Mouse (Mus musculus) brain, embryonic 14.5 days (tissue): ENCODE measurements around the gene Zfp275.

Experiments
- CTCF ChIP-seq: fragments of 200-500 bp; IDR thresholded peaks from 2 replicates; pipeline ENCODE4 v1.5.1; 2012; ENCODE audit warnings: inconsistent platforms, mild to moderate bottlenecking, moderate library complexity, borderline replicate concordance; ENCODE audit not compliant: insufficient read depth, insufficient read length; ENCODE audit errors: extremely low read depth
- POLR2A ChIP-seq: fragments of 200-500 bp; IDR thresholded peaks from 2 replicates; pipeline ENCODE4 v1.6.1; 2012; ENCODE audit warnings: mild to moderate bottlenecking, inconsistent platforms, borderline replicate concordance; ENCODE audit not compliant: poor library complexity, insufficient read depth, insufficient read length, severe bottlenecking; ENCODE audit errors: extremely low read depth

DNA sequence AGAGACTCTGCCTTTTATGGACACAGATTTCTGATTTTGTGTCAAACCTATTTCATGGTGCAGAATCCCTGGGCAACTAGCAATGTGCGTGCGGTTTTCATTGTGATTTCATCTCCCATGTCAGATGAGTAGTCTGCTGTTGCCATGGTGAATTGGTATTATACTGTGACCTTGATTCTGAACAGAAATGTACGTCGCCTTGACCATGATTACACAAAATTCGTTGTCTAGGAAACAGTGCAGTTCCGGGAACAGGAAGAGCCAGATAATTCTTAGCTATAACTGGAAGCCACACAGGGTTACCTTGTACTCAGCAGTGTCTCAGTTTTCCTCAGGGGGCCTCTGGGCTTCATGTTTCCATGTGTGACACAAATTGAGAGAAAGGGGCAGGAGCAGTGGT is 42.0 kb downstream of the Zfp275 start:
- TF ChIP-seq CTCF (no peak), POLR2A (no peak)
